Mouse (Mus musculus) brain, embryonic 14.5 days (tissue): ENCODE data around the gene Vwf.

Experiments
- CTCF ChIP-seq: fragments of 200-500 bp; IDR thresholded peaks from 2 replicates; pipeline ENCODE4 v1.5.1; 2012; ENCODE audit warnings: inconsistent platforms, mild to moderate bottlenecking, moderate library complexity, borderline replicate concordance; ENCODE audit not compliant: insufficient read depth, insufficient read length; ENCODE audit errors: extremely low read depth
- POLR2A ChIP-seq: fragments of 200-500 bp; IDR thresholded peaks from 2 replicates; pipeline ENCODE4 v1.6.1; 2012; ENCODE audit warnings: mild to moderate bottlenecking, inconsistent platforms, borderline replicate concordance; ENCODE audit not compliant: poor library complexity, insufficient read depth, insufficient read length, severe bottlenecking; ENCODE audit errors: extremely low read depth

GRCm38 (mm10) chr6:125552760-125553159 lies 6.2 kb downstream of the Vwf start:
- TF ChIP-seq CTCF (no peak), POLR2A (no peak)
